Mouse (Mus musculus): ENCODE data around the gene Exosc3.

The Exosc3 gene

DNA sequence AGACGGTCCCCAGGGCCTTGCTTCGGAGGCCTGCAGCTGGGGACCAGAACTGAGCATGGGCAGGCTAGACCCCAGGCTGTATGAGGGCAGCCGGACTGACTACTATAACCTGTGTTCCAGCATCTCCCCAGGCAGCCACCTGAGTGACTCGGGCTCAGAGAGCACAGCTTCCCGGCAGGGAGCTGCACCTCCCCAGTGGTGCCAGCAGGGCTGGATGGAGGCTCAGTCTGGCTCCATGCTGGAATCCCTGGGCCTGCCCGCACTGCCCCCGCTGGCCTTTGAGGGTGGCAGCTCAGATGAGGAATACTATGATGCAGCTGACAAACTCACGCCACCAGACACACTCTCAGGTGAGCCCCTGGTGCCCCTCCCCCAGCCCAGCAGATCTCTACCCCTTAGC, 63.2 kb downstream of the Exosc3 start:
- peak in 1 of 2 experiments; percentile 23 for DNase-seq

DNA sequence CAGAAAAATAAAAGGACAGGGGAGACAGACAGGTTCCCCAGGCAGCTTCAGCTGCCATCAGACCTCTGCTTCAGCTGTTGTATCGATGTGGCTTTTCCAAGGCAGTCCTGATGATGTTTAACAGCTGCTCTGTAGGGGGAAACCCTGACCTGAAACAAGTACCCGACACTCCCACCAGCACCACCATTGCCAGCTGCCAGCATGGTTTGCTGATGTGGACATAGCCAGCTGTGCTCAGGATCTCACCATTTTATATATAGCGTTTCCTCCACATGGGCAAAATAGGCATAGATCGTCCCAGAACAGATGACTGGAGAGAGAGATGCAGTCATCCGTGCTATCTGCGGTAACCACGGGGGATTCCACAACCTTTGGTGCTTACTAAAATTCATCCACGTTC, 66.8 kb downstream of the Exosc3 start:
- no peak for DNase-seq

DNA sequence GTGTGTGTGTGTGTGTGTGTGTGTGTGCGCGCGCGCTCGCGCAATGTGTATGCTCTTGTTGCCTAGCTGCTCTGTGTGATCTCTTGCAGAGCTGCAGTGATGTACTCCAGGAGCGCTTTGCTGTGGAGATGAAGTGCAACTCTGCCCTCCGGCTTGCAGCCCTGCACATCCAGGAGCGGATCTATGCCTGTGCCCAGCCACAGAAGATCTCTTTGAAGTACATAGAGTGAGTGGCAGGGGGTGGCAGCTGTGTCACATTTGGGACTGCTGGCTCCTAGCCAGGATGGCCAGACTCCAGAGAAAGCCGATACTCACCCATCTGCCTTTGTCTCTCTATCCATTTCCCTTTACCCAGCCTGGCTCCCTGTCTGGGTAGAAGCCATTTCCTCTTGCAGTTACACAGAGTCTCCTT, 71.5 kb downstream of the Exosc3 start:
- peak; percentile 85 for DNase-seq

DNA sequence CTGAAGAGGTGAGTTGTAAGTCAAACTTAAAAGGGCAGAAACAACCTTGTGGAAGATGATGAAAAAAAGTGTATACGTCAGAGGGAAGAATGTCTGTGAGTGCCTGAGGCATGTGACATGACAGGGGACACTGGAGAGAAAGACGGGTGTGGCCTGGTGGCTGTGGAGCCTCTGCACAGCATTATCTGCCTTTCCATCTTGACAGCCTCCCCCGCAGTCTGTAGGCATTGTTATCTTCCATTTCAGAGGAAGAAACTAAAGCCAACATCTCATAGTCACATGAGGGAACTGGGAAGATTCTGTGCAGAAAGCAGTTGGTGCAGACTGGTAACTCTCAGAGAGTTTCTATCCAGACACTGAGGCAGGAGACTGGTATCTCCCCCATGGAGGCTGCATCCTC, 74.6 kb downstream of the Exosc3 start:
- DNase-seq = no peak

Data from cerebellum, postnatal 10 days (tissue).